Mouse (Mus musculus) myocyte (in vitro differentiated cells): ENCODE data around the gene Soga1.

Experiments used
- E2F4 ChIP-seq: IDR thresholded peaks from one replicate; pipeline ENCODE4 v1.6.1; 2011; ENCODE audit warnings: mild to moderate bottlenecking, control low read depth, moderate library complexity; ENCODE audit not compliant: insufficient read depth
- MYOD1 ChIP-seq, 3 experiments: IDR thresholded peaks; one replicate each; pipeline ENCODE4 v1.6.1; 2011; ENCODE audit warnings: control low read depth in 2 of 3, low read depth in 2 of 3, mild to moderate bottlenecking in 2 of 3, moderate library complexity in 1 of 3; ENCODE audit not compliant: insufficient read length in 2 of 3, control insufficient read depth in 1 of 3
- POLR2A ChIP-seq: IDR thresholded peaks from one replicate; pipeline ENCODE4 v1.6.1; 2011; ENCODE audit warnings: low read depth, mild to moderate bottlenecking, control low read depth, moderate library complexity; ENCODE audit not compliant: insufficient read length
- POLR2AphosphoS2 ChIP-seq: IDR thresholded peaks from one replicate; pipeline ENCODE4 v1.6.1; 2011; ENCODE audit warnings: low read depth, control low read depth; ENCODE audit not compliant: insufficient read length
- REST ChIP-seq: IDR thresholded peaks from one replicate; pipeline ENCODE4 v1.6.1; 2011; ENCODE audit warnings: mild to moderate bottlenecking, control low read depth, moderate library complexity; ENCODE audit not compliant: insufficient read depth, insufficient read length
- USF1 ChIP-seq: IDR thresholded peaks from one replicate; pipeline ENCODE4 v1.6.1; 2011; ENCODE audit warnings: low read depth, mild to moderate bottlenecking, control low read depth, moderate library complexity

DNA sequence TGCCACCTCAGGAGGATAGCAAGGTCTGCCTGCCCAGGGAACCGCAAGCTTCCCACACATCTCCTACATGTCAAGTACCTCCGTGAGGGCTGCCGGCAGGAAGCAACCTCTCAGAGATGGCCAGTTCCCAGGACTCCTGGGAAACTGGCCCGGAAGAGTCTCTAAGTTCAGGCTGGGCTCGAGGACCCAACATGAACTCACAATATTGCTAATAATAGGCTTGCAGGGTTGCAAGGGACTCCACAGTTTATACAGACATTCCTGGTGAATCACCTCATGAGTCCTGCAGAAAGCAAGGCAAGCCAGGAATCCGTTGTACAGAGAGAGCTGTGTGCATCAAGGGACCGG lies 13.2 kb downstream of the Soga1 start:
- no peak for TF ChIP-seq POLR2A
- TF ChIP-seq MYOD1 (IDR thresholded peaks at IDR 0.05; ENCODE audit: control insufficient read depth in 1 of 3, insufficient read length in 2 of 3, low read depth in 2 of 3): no peak
- no peak for TF ChIP-seq POLR2AphosphoS2
- no peak for TF ChIP-seq E2F4
- no peak for TF ChIP-seq USF1
- no peak for TF ChIP-seq REST
